8 mouse cellular contexts compared by ENCODE assay signal in genomic region chr2:145232764-145233484, GRCm38 (mm10).
DNase-seq lines count a peak whose midpoint lies in the region; ATAC-seq and TF ChIP-seq lines count a peak whose summit lies in the region.

No protein-coding gene starts in this region.

- H3K9me3 ChIP-seq in heart, postnatal 0 days (replicated peaks; ENCODE audit: control insufficient read depth, low read length), result no peaks in the 10 kb centered on the region
- H3K9me3 ChIP-seq in neural tube, embryonic 11.5 days (ENCODE audit: control insufficient read depth, low read length), result no peaks in the 10 kb centered on the region

- peak; percentile 83 for ATAC-seq in heart, postnatal 0 days (ENCODE audit: insufficient read depth, low read depth)
- no peak for ATAC-seq in neural tube, embryonic 11.5 days (ENCODE audit: insufficient read depth, low FRiP score, low TSS enrichment)

- no peak for TF ChIP-seq EP300 in heart, postnatal 0 days (IDR thresholded peaks at IDR 0.05; ENCODE audit: low read depth)

- DNase-seq in heart, adult 18-20 months, result peak; percentile 41 to 61
- DNase-seq in heart, postnatal 25 days (ENCODE audit: low spot score), result no peak
- peak; percentile 46 for DNase-seq in heart, postnatal 0 days (ENCODE audit: low spot score)
- peak; percentile 45 to 53 for DNase-seq in kidney, postnatal 36 days
- peak; percentile 13 for DNase-seq in neural tube, embryonic 11.5 days (ENCODE audit: low spot score)
- no peak for DNase-seq in right cerebral cortex, adult 2 months (ENCODE audit: low spot score in 2 of 2)
- DNase-seq in spleen, postnatal 4 days (ENCODE audit: low spot score in 2 of 2), result no peak
- no peak for DNase-seq in B cell, adult 2 months

- H3K27ac ChIP-seq in heart, postnatal 0 days (ENCODE audit: low read depth), result peak overlapping the region; percentile 64
- no peak overlapping the region for H3K27ac ChIP-seq in neural tube, embryonic 11.5 days (ENCODE audit: low read depth, low read length)

- peak overlapping the region; percentile 12; the same call in 1 of the 2 replicates for H3K4me2 ChIP-seq in heart, postnatal 0 days (ENCODE audit: low read depth, low read length)
- H3K4me2 ChIP-seq in neural tube, embryonic 11.5 days (ENCODE audit: low read depth), result no peak overlapping the region

- no peaks in the 10 kb centered on the region for H3K27me3 ChIP-seq in heart, postnatal 0 days (ENCODE audit: control insufficient read depth, insufficient read depth, low read length)
- H3K27me3 ChIP-seq in neural tube, embryonic 11.5 days (ENCODE audit: control insufficient read depth, insufficient read depth, low read length), result no peaks in the 10 kb centered on the region

- no peaks in the 10 kb centered on the region for H3K36me3 ChIP-seq in heart, postnatal 0 days (replicated peaks; ENCODE audit: control insufficient read depth, insufficient read depth, low read length)
- H3K36me3 ChIP-seq in neural tube, embryonic 11.5 days (ENCODE audit: control insufficient read depth, insufficient read depth, low read length), result no peaks in the 10 kb centered on the region

- TF ChIP-seq CTCF in heart, postnatal 0 days (IDR thresholded peaks at IDR 0.05; ENCODE audit: low read depth), result no peak

- peaks cover 27% of the 10 kb centered on the region for H3K4me1 ChIP-seq in heart, postnatal 0 days (ENCODE audit: control insufficient read depth, insufficient read depth)
- H3K4me1 ChIP-seq in neural tube, embryonic 11.5 days (ENCODE audit: control insufficient read depth, insufficient read depth, low read length), result no peaks in the 10 kb centered on the region

- WGBS in heart, postnatal 0 days, result 24% methylated on average over 6 of the region's 6 CpGs
- 53% methylated on average over 6 of the region's 6 CpGs for WGBS in neural tube, embryonic 11.5 days

- no peak overlapping the region for H3K9ac ChIP-seq in heart, postnatal 0 days (replicated peaks; ENCODE audit: low read depth, low read length)
- H3K9ac ChIP-seq in neural tube, embryonic 11.5 days (ENCODE audit: low read length), result no peak overlapping the region

- H3K4me3 ChIP-seq in heart, postnatal 0 days (ENCODE audit: low read depth, low read length), result no peak overlapping the region
- H3K4me3 ChIP-seq in neural tube, embryonic 11.5 days (ENCODE audit: low read depth, low read length), result no peak overlapping the region

- intact Hi-C loops in heart, postnatal 25 days (cut with DNase I), result no loop called here

Comparison
In these comparisons a context has a peak if more than half of its experiments do, and no peak if none do; other contexts are left out.
1. DNase-seq: peak in heart, adult 18-20 months (2 of 2), heart, postnatal 0 days (single experiment), kidney, postnatal 36 days (2 of 2) and neural tube, embryonic 11.5 days (single experiment); none in heart, postnatal 25 days (single experiment), right cerebral cortex, adult 2 months (0 of 2), spleen, postnatal 4 days (0 of 2) and B cell, adult 2 months (0 of 2).